Mouse (Mus musculus) lung, postnatal 0 days (tissue): ENCODE measurements around the gene Cers1. TPM values are rescaled to one million over a fixed set of nuclear protein-coding genes. Genes with fewer than 3 reads are reported as not detected.
A peak's percentile ranks its signal among the peaks of the same experiment; 100 is the strongest.

Experiments
- ATAC-seq: fragments of 200-750 bp; cut with Nextera tagmentation; 2 replicates; pipeline ENCODE4 v1.8.0; 2017; ENCODE audit warnings: moderate library complexity
- DNase-seq: peaks from one replicate; pipeline ENCODE4 v3.0.0-alpha.2; 2016; ENCODE audit warnings: low spot score
- H3K27ac ChIP-seq: fragments of 300-500 bp; sonication (generic); 2 replicates; pipeline ENCODE4 v1.5.1; 2014; ENCODE audit warnings: antibody characterized with exemption, mild to moderate bottlenecking, low read length, mixed read lengths
- H3K27me3 ChIP-seq: fragments of 300-500 bp; sonication (generic); replicated peaks from 2 replicates; pipeline ENCODE4 v1.6.1; 2014; ENCODE audit warnings: low read length, mixed read lengths; ENCODE audit not compliant: insufficient read depth
- H3K36me3 ChIP-seq: fragments of 300-500 bp; sonication (generic); 2 replicates; pipeline ENCODE4 v1.6.1; 2014; ENCODE audit warnings: low read length, mixed read lengths; ENCODE audit not compliant: insufficient read depth
- H3K4me1 ChIP-seq: fragments of 300-500 bp; sonication (generic); 2 replicates; pipeline ENCODE4 v1.6.1; 2014; ENCODE audit warnings: antibody characterized with exemption, low read depth, low read length, mixed read lengths; ENCODE audit not compliant: insufficient read depth
- H3K4me2 ChIP-seq: fragments of 300-500 bp; sonication (generic); replicated peaks from 2 replicates; pipeline ENCODE4 v1.6.1; 2014; ENCODE audit warnings: low read depth, mild to moderate bottlenecking, low read length, moderate library complexity, mixed read lengths
- H3K4me3 ChIP-seq: fragments of 300-500 bp; sonication (generic); 2 replicates; pipeline ENCODE4 v1.5.1; 2014; ENCODE audit warnings: low read depth, low read length
- H3K9ac ChIP-seq: fragments of 300-500 bp; sonication (generic); replicated peaks from 2 replicates; pipeline ENCODE4 v1.6.1; 2014; ENCODE audit warnings: low read depth, mild to moderate bottlenecking
- H3K9me3 ChIP-seq: fragments of 300-500 bp; sonication (generic); 2 replicates; pipeline ENCODE4 v1.6.1; 2016; ENCODE audit warnings: low read length, mixed read lengths
- CTCF ChIP-seq: IDR thresholded peaks from 2 replicates; pipeline ENCODE4 v1.5.1; 2016; ENCODE audit warnings: antibody characterized with exemption, mild to moderate bottlenecking
- EP300 ChIP-seq: IDR thresholded peaks from 2 replicates; pipeline ENCODE4 v1.6.1; 2016; ENCODE audit warnings: antibody characterized with exemption, mild to moderate bottlenecking, control low read depth
- WGBS: fragments of 180-500 bp; shearing (Covaris S2); extraction: QIAGEN DNeasy Blood & Tissue Kit; methylation state at CpG from one replicate; pipeline ENCODE4 v1.1.7; 2014; 5-methylcytosine and 5-hydroxymethylcytosine counted together
- polyA plus RNA-seq: library from polyadenylated mRNA; unstranded; fragments of >200 nt; fragmentation: Nextera tagmentation; extraction: Ambion mirVana; gene quantifications from 2 replicates; pipeline ENCODE4 v1.2.1, GENCODE M21; 2015

Gene Cers1
- polyA plus RNA-seq, 1 experiment from 2014 or later = 0.63 TPM

DNA sequence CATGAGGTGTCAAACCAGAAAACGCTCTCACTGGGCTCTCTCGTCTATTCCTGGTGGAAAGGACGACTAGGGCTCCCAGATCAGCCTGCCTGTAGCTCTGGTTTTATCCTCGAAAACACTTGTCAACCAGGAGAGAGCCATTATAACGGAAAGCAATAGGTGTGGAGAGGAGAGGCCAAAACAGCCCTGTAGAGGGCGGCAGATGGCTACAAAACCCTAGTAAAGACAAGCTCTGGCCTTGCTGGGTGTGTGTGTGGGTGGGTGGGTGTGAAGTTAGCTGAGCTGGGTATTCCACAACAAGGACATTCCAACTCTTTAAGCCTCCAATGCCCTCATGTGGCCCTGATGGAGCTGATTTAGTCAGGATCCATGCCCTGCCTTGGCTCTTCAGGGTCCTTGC is 28.1 kb downstream of the Cers1 start:
- 47% methylated on average over 6 of the region's 6 CpGs for WGBS
- no peak overlapping the region for H3K4me3 ChIP-seq
- H3K4me1 ChIP-seq = 0 out of 2 replicates have a peak, but pooled peaks cover 3% of the 10 kb centered on the region
- ATAC-seq (peak; percentile 50; the same call in 1 of the 2 replicates), DNase-seq (peak; percentile 54)
- H3K9ac ChIP-seq = no peak overlapping the region
- H3K4me2 ChIP-seq = no peak overlapping the region
- no peaks in the 10 kb centered on the region for H3K27me3 ChIP-seq
- peaks cover 21% of the 10 kb centered on the region; the same call in 1 of the 2 replicates for H3K36me3 ChIP-seq
- no peak overlapping the region for H3K27ac ChIP-seq
- TF ChIP-seq CTCF (peak; percentile 64), EP300 (no peak)
- H3K9me3 ChIP-seq = no peaks in the 10 kb centered on the region

DNA sequence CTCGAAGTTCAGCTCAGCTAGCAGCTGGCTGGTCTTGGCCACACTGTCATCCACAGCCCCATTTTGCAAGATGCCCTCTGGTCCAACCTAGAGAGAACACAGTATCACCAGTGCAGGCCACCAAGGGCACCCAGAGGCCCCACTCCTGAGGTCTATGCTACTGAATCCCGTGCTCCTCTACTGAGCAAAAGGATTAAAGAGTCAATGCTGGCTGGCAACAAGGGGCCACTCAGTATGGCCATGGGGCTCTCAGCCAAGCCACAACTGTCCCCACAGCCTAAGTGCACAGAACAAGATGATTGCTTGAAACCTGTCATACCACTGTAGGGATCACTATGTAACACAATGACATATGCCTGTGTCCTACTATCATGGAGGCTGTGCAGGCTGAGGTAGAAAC is 28.7 kb downstream of the Cers1 start:
- ATAC-seq = no peak
- peaks cover 18% of the 10 kb centered on the region; the same call in 1 of the 2 replicates for H3K36me3 ChIP-seq
- H3K9me3 ChIP-seq = no peaks in the 10 kb centered on the region
- DNase-seq = no peak
- TF ChIP-seq EP300 (no peak), CTCF (no peak)
- H3K27me3 ChIP-seq = no peaks in the 10 kb centered on the region
- H3K4me1 ChIP-seq = 0 out of 2 replicates have a peak, but pooled peaks cover 3% of the 10 kb centered on the region
- no peak overlapping the region for H3K4me3 ChIP-seq
- 75% methylated on average over 2 of the region's 2 CpGs for whole genome bisulfite sequencing
- no peak overlapping the region for H3K9ac ChIP-seq
- no peak overlapping the region for H3K27ac ChIP-seq
- H3K4me2 ChIP-seq = no peak overlapping the region

DNA sequence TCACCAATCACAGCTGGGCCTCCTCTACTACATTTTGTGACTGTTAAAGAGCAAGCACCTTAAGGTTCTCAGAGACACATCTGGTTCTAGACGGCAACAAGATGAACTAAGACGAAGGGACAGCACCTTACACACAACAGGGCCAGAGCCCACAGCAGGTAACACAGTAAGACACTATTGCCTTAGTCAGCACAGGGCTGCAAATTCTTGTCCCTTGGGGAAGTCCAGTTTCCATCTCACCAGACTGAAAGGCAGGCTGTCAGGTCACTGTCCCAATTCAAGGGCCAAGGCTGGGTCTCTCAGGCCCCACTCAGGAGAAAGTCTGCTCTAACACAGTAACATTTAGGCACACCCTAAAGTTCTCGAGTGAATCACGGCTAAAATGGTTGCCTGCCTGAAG is 31.9 kb downstream of the Cers1 start:
- Histone ChIP-seq H3K9me3 (no peaks in the 10 kb centered on the region), H3K4me3 (no peak overlapping the region), H3K9ac (no peak overlapping the region), H3K27me3 (no peaks in the 10 kb centered on the region), H3K4me1 (peaks cover 22% of the 10 kb centered on the region; the same call in 1 of the 2 replicates), H3K27ac (no peak overlapping the region), H3K36me3 (0 out of 2 replicates have a peak, but pooled peaks cover 1% of the 10 kb centered on the region), H3K4me2 (no peak overlapping the region)
- DNase-seq = no peak
- no peak for ATAC-seq
- TF ChIP-seq CTCF (no peak), EP300 (no peak)
- WGBS = 82% methylated on average over 4 of the region's 4 CpGs

DNA sequence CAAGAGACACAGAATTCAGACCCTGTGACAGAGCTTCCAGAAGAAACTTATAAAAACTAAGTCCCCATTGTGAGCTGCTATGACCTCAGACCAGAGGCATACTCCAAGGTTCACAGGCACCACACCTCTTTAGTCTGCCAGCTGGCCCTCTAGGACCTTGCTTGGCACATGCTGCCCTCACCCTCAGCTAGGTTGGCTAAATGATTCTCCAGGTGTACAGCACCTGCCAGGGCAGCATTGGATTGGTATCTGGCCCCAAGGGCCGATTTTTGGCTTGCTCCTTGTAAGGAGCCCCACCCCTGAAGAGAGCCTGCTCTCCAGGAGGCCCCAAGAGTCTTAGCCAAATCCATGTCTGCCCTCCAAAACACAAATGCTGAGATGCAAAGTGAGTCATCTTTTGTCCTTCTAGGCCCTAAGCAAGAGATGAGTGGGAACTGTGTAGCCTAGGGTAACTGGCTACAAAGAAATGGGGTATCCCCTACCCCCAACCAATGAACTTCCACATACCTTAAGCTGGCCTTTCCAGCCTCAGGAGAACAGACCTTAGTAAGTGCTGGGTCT is 32.4 kb downstream of the Cers1 start:
- Histone ChIP-seq H3K4me3 (no peak overlapping the region), H3K4me1 (peaks cover 22% of the 10 kb centered on the region; the same call in 1 of the 2 replicates), H3K9ac (no peak overlapping the region), H3K4me2 (no peak overlapping the region), H3K27ac (no peak overlapping the region), H3K36me3 (no peaks in the 10 kb centered on the region), H3K27me3 (no peaks in the 10 kb centered on the region), H3K9me3 (no peaks in the 10 kb centered on the region)
- 45% methylated on average over 1 of the region's 1 CpGs for whole genome bisulfite sequencing
- DNase-seq (no peak), ATAC-seq (no peak)
- no peak for TF ChIP-seq CTCF
- no peak for TF ChIP-seq EP300

GRCm38 (mm10) chr8:70351035-70351999 is 35.7 kb downstream of the Cers1 start:
- H3K27me3 ChIP-seq = no peaks in the 10 kb centered on the region
- H3K27ac ChIP-seq = peak overlapping the region; percentile 93; the same call in 1 of the 2 replicates
- no peaks in the 10 kb centered on the region for H3K9me3 ChIP-seq
- H3K4me2 ChIP-seq = peak overlapping the region; percentile 84
- DNase-seq (peak; percentile 38), ATAC-seq (no peak)
- WGBS = 29% methylated on average over 15 of the region's 15 CpGs
- H3K36me3 ChIP-seq = no peaks in the 10 kb centered on the region
- peaks cover 22% of the 10 kb centered on the region; the same call in 1 of the 2 replicates for H3K4me1 ChIP-seq
- peak overlapping the region; percentile 96 for H3K9ac ChIP-seq
- peak overlapping the region; percentile 96 for H3K4me3 ChIP-seq
- TF ChIP-seq EP300 = no peak
- no peak for TF ChIP-seq CTCF

GRCm38 (mm10) chr8:70352000-70352384 is 36.4 kb downstream of the Cers1 start:
- Histone ChIP-seq H3K9ac (peak overlapping the region; percentile 96), H3K4me2 (peak overlapping the region; percentile 84), H3K9me3 (no peaks in the 10 kb centered on the region), H3K36me3 (no peaks in the 10 kb centered on the region), H3K4me1 (peaks cover 22% of the 10 kb centered on the region; the same call in 1 of the 2 replicates), H3K27ac (peak overlapping the region; percentile 93; the same call in 1 of the 2 replicates), H3K4me3 (peak overlapping the region; percentile 96), H3K27me3 (no peaks in the 10 kb centered on the region)
- DNase-seq (no peak), ATAC-seq (no peak)
- no peak for TF ChIP-seq CTCF
- no peak for TF ChIP-seq EP300
- WGBS = 5% methylated on average over 3 of the region's 3 CpGs
